Mouse (Mus musculus): Measurements from ENCODE around the gene Hsp90aa1. TPM values are rescaled to one million over a fixed set of nuclear protein-coding genes. Genes with fewer than 3 reads are reported as not detected.

The Hsp90aa1 gene
- polyA plus RNA-seq (2015; fragmentation: Illumina TruSeq; extraction: RNeasy Lipid Tissue Mini Kit (QIAGEN cat#74804); ENCODE audit: insufficient read depth, low read depth, low replicate concordance), result 49.1 TPM

DNA sequence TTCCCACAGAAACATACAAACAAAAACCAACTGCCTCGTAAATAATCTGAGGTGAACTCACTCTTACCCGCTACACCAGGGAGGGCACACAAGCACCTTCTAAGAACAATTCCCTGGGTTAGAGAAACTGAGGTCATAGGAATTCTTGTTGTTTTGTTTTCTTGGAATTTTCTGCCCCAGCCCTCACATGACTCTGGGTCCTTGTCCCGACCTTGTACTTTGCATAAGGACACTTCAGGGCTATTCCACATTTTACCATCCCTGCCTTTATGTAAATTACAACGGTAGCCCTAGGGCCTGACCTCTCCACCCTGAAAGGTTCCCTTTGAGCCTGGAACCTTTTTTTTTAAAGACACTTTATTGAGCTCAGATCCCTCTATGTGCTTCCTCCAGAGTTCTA lies at the start of gene Hsp90aa1:
Hsp90aa1 (minus strand) TSS at position 173 of the 400 bp plus-strand sequence.

DNA sequence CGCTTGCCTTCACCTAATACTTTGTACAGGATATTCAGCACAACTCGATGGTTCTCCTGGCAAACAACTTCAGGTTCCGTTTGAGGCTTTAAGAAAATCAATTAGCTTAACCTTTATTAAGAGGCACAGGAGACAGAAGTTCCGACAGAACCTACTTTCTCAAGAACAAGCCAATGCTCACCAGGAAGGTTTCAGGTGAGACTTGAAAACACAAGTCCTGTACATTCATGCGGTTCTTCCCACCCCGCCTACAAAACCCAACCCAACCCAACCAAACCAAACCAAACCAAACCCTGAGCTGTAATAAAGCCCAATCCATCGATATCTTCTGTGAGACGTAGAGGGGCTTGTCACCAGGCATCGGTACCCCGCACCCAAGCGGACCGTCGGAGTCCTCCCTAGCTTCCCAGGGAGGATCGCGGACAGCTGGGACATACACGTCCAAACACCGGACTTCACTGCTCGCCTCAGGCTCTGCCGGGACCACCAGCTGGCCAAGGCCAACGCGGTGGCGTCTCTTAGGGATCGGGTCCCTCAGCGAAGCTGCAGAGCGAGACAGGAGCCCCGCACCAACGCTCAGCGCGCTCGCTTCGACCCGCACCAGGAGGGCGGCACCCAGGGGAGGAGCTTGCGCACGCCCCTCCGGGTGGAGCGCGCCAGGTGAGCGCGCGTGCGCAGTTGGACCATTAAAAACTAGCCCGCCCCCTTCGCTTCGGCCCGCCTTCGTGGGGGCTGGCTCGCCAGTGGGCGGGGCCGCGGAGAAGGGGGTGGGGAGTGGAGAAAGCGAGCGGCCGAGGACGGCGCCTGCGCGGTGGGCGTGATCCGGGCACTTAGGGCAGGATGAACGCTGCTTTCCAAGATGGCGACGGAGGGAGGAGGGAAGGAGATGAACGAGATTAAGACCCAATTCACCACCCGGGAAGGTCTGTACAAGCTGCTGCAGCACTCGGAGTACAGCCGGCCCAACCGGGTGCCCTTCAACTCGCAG lies 34.9 kb upstream of the Hsp90aa1 start, which contains the start of gene Wdr20:
Wdr20 (plus strand) TSS at position 775 of the 988 bp plus-strand sequence.

DNA sequence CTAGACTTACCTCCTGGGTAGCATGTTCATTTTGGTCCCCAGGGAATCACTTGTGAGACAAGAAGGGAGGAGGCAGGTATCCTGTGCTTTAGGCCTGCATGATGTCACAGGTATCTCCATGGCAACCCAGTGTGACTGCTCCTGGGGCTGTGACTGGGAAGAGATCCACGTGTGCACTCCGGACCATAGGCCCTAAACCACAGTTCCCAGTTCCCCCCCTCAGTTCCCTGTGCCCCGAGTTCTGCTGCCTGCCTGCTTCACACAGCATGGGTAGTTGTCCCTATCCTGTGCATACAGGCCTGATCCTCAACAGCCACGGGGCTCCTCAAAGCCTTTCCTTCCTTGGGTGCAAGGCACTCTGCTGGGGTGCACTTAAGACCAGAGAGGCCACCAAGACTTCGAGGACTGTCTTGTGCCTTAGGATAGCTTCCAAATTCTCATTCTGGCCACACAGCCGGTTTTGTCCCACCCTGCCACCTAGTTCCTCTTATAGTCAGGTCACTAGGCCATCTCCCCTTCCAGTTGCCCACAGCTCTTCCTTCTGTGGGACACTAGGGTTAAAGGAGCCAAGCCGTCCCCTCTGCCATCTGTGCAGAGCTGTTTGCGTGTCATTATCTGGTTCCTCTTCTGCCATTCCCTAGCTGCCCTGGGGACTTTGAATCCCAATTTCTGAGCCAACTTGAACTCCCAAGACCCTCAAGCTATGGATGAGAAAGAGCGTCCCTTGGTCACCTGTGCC lies 19.8 kb downstream of the Hsp90aa1 start, which contains the start of gene 1700001K19Rik:
1700001K19Rik (minus strand) TSS at position 59 of the 739 bp plus-strand sequence.

Other genes with a start within 250 kb of the Hsp90aa1 start
- gene Dync1h1, start 101.3 kb downstream of the Hsp90aa1 start, polyA plus RNA-seq (2015; fragmentation: Illumina TruSeq; extraction: RNeasy Lipid Tissue Mini Kit (QIAGEN cat#74804); ENCODE audit: insufficient read depth, low read depth, low replicate concordance), result 35.8 TPM
- not detected for gene 1700001K19Rik, start 20.1 kb downstream of the Hsp90aa1 start, polyA plus RNA-seq (2015; fragmentation: Illumina TruSeq; extraction: RNeasy Lipid Tissue Mini Kit (QIAGEN cat#74804); ENCODE audit: insufficient read depth, low read depth, low replicate concordance)
- 8.1 TPM for gene Wdr20, start 35.2 kb upstream of the Hsp90aa1 start, polyA plus RNA-seq (2015; fragmentation: Illumina TruSeq; extraction: RNeasy Lipid Tissue Mini Kit (QIAGEN cat#74804); ENCODE audit: insufficient read depth, low read depth, low replicate concordance)
- 1.4 TPM for gene Mok, start 138.2 kb upstream of the Hsp90aa1 start, polyA plus RNA-seq (2015; fragmentation: Illumina TruSeq; extraction: RNeasy Lipid Tissue Mini Kit (QIAGEN cat#74804); ENCODE audit: insufficient read depth, low read depth, low replicate concordance)
- gene Zfp839, start 147.5 kb upstream of the Hsp90aa1 start, polyA plus RNA-seq (2015; fragmentation: Illumina TruSeq; extraction: RNeasy Lipid Tissue Mini Kit (QIAGEN cat#74804); ENCODE audit: insufficient read depth, low read depth, low replicate concordance), result 3.4 TPM
- gene Cinp, start 186.4 kb upstream of the Hsp90aa1 start, polyA plus RNA-seq (2015; fragmentation: Illumina TruSeq; extraction: RNeasy Lipid Tissue Mini Kit (QIAGEN cat#74804); ENCODE audit: insufficient read depth, low read depth, low replicate concordance), result 9.1 TPM
- gene Tecpr2, start 186.5 kb upstream of the Hsp90aa1 start, polyA plus RNA-seq (2015; fragmentation: Illumina TruSeq; extraction: RNeasy Lipid Tissue Mini Kit (QIAGEN cat#74804); ENCODE audit: insufficient read depth, low read depth, low replicate concordance), result 2.6 TPM

All from pancreas, adult 10 weeks (tissue).